Mouse (Mus musculus) left cerebral cortex, adult 11 months (tissue): ENCODE measurements around the gene Gm21887.
"Not testable (repeated sequence)": the region's sequence is repeated elsewhere in the genome, so short reads cannot be mapped to it uniquely, and the experiment has no call there.

Source experiments
- DNase-seq: peaks from one replicate; pipeline ENCODE4 v3.0.0; 2022; ENCODE audit warnings: low spot score

The Gm21887 gene

GRCm38 (mm10) chrX:170013421-170013820 lies 4.0 kb downstream of the Gm21887 start:
- DNase-seq, result not testable (repeated sequence)

DNA sequence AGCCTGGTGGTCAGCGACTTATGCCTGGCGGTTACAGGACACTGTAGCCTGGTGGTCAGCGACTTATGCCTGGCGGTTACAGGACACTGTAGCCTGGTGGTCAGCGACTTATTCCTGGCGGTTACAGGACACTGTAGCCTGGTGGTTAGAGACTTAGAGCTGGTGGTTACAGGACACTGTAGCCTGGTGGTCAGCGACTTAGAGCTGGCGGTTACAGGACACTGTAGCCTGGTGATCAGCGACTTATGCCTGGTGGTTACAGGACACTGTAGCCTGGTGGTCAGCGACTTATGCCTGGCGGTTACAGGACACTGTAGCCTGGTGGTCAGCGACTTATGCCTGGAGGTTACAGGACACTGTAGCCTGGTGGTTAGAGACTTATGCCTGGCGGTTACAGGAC lies 4.6 kb downstream of the Gm21887 start:
- DNase-seq, result not testable (repeated sequence)

GRCm38 (mm10) chrX:170015883-170016282 lies 6.4 kb downstream of the Gm21887 start:
- DNase-seq, result not testable (repeated sequence)

- DNase-seq, result not testable (repeated sequence)
These were observed 8.1 kb downstream of the Gm21887 start for GRCm38 (mm10) chrX:170017333-170018245.

- DNase-seq, result not testable (repeated sequence)
These were observed 9.2 kb downstream of the Gm21887 start for GRCm38 (mm10) chrX:170018571-170019218.

- not testable (repeated sequence) for DNase-seq
These were observed 9.9 kb downstream of the Gm21887 start for GRCm38 (mm10) chrX:170019219-170019953.

DNA sequence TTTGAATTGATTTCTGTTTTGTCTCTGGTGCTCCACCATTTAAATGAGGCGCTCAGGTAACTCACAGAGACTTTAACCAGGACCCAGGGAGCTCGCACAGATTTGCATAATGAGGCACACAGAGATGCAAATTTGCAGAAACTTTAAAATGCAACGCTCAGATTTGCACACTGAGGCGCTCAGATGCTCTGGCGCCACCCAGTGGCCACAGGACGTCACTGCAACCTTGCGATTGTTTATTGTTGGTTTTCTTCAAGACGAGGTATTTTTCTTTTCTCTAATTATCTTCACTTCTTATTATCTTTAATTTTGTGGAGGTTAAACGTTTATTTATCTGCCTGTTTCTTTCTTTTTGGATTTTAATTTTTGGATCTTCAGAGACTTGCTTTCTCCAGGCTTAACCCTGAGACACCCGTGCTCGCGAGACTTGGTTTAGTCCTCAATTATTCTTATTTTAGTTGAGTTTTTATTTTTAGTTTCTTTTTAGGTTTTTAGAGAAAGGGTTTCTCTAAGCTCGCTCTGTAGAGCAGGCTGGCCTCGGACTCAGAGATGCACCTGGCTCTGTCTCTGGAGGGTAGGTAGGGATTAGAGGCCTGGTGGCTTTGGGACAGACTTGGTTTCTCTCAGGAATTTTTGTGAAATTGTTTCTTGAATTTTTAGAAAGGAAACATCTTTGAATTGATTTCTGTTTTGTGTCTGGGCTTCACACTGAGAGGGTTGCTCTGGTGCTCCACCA lies 10.7 kb downstream of the Gm21887 start:
- DNase-seq, result peak; percentile 99

- not testable (repeated sequence) for DNase-seq
These were observed 11.2 kb downstream of the Gm21887 start for GRCm38 (mm10) chrX:170020690-170021050.

DNA sequence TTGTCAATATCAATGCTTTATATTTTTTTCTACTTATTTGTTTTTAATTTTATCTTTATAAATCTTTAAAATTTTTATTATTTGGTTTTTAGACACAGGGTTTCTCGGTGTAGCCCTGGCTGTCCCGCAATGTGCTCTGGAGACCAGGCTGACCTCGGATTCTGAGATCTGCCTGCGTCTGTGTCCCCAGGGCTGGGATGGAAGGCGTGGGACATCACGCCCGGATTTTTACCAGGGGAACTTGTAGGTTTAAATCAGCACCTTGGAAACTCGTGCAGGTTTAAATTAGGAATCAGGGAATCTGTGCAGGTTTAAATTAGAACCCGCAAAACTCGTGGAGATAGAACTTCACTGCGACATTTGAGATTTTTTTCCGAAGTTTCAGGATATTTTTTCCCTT lies 11.7 kb downstream of the Gm21887 start:
- not testable (repeated sequence) for DNase-seq

DNA sequence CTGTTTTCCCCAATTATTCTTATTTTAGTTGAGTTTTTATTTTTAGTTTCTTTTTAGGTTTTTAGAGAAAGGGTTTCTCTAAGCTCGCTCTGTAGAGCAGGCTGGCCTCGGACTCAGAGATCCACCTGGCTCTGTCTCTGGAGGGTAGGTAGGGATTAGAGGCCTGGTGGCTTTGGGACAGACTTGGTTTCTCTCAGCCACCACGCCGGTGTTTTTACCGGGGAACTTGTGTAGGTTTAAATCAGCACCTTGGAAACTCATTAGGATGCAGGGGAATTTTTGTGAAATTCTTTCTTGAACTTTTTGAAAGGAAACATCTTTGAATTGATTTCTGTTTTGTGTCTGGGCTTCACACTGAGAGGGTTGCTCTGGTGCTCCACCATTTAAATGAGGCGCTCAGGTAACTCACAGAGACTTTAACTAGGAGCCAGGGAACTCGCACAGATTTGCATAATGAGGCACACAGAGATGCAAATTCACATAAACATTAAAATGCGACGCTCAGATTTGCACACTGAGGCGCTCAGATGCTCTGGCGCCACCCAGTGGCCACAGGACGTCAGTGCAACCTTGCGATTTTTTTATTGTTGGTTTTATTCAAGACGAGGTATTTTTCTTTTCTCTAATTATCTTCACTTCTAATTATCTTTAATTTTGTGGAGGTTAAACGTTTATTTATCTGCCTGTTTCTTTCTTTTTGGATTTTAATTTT lies 12.4 kb downstream of the Gm21887 start:
- DNase-seq, result not testable (repeated sequence)
